Mouse (Mus musculus) midbrain, postnatal 0 days (tissue): ENCODE measurements around the gene Ampd3. TPM values are rescaled to one million over a fixed set of nuclear protein-coding genes. Genes with fewer than 3 reads are reported as not detected.

Experiments
- ATAC-seq: fragments of 200-750 bp; cut with Nextera tagmentation; 2 replicates; pipeline ENCODE4 v1.8.0; 2017; ENCODE audit warnings: moderate number of reproducible peaks, mild to moderate bottlenecking, moderate TSS enrichment, moderate library complexity; ENCODE audit not compliant: low FRiP score
- DNase-seq: peaks from one replicate; pipeline ENCODE4 v3.0.0-alpha.2; 2015; ENCODE audit warnings: low spot score
- H3K27ac ChIP-seq: fragments of 300-500 bp; sonication (generic); 2 replicates; pipeline ENCODE4 v1.5.1; 2014; ENCODE audit warnings: low read depth, mild to moderate bottlenecking, low read length, mixed read lengths
- H3K27me3 ChIP-seq: fragments of 300-500 bp; sonication (generic); 2 replicates; pipeline ENCODE4 v1.6.1; 2014; ENCODE audit warnings: low read length, control low read depth, mixed read lengths; ENCODE audit not compliant: insufficient read depth
- H3K36me3 ChIP-seq: fragments of 300-500 bp; sonication (generic); 2 replicates; pipeline ENCODE4 v1.6.1; 2014; ENCODE audit warnings: low read length, control low read depth, mixed read lengths; ENCODE audit not compliant: insufficient read depth
- H3K4me1 ChIP-seq: fragments of 300-500 bp; sonication (generic); 2 replicates; pipeline ENCODE4 v1.6.1; 2014; ENCODE audit warnings: mild to moderate bottlenecking, control low read depth, antibody characterized with exemption, low read length, mixed read lengths; ENCODE audit not compliant: insufficient read depth
- H3K4me2 ChIP-seq: fragments of 300-500 bp; sonication (generic); 2 replicates; pipeline ENCODE4 v1.6.1; 2014; ENCODE audit warnings: low read depth, mild to moderate bottlenecking, low read length, mixed read lengths; ENCODE audit not compliant: poor library complexity, severe bottlenecking
- H3K4me3 ChIP-seq: fragments of 300-500 bp; sonication (generic); 2 replicates; pipeline ENCODE4 v1.5.1; 2014; ENCODE audit warnings: low read depth, mild to moderate bottlenecking, low read length, moderate library complexity
- H3K9ac ChIP-seq: fragments of 300-500 bp; sonication (generic); replicated peaks from 2 replicates; pipeline ENCODE4 v1.6.1; 2014; ENCODE audit warnings: mild to moderate bottlenecking, low read length, moderate library complexity, mixed read lengths; ENCODE audit not compliant: poor library complexity, severe bottlenecking
- H3K9me3 ChIP-seq: fragments of 300-500 bp; sonication (generic); 2 replicates; pipeline ENCODE4 v1.6.1; 2016; ENCODE audit warnings: low read length, control low read depth
- CTCF ChIP-seq: IDR thresholded peaks from 2 replicates; pipeline ENCODE4 v1.5.1; 2016; ENCODE audit warnings: antibody characterized with exemption, mild to moderate bottlenecking
- WGBS: fragments of 180-500 bp; shearing (Covaris S2); extraction: QIAGEN DNeasy Blood & Tissue Kit; methylation state at CpG from one replicate; pipeline ENCODE4 v1.1.7; 2014; 5-methylcytosine and 5-hydroxymethylcytosine counted together
- polyA plus RNA-seq: library from polyadenylated mRNA; unstranded; fragments of >200 nt; fragmentation: Nextera tagmentation; extraction: Ambion mirVana; gene quantifications from 2 replicates; pipeline ENCODE4 v1.2.1, GENCODE M21; 2015
- total RNA-seq: library from RNA; depleted of rRNA; stranded (reverse); fragments of >200 nt; gene quantifications from 2 replicates; pipeline ENCODE4 v1.2.3, GENCODE M21; 2014

Ampd3 gene
- total and polyA plus RNA-seq, 2 experiments from 2014 or later: 13.2 to 20.6 TPM

DNA sequence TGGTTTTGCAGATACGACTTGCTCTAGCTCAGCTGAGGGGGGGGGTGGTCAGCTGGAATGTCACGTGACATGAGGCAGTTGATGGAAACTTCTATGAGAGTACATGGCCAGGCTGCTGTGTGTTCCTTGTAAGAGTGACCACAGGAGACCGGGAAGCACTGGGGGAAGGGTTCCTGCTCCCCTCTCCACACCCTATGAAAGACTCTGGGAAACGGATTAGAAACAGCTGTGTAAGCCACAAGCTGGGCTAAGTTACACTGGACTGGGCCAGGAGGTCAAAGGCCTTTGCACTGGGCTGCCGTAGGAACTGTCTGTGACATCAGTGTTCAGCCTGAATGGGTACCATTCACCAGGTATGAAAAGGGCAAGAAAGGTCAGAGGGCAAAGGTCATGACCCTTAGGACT lies 14.1 kb upstream of the Ampd3 start:
- H3K4me3 ChIP-seq: no peak overlapping the region
- no peak overlapping the region for H3K27ac ChIP-seq
- ATAC-seq (no peak), DNase-seq (no peak)
- no peak overlapping the region for H3K9ac ChIP-seq
- TF ChIP-seq CTCF: no peak
- no peak overlapping the region for H3K4me2 ChIP-seq
- H3K4me1 ChIP-seq: no peaks in the 10 kb centered on the region
- no peaks in the 10 kb centered on the region for H3K27me3 ChIP-seq
- no peaks in the 10 kb centered on the region for H3K36me3 ChIP-seq
- WGBS: 22% methylated on average over 5 of the region's 5 CpGs
- H3K9me3 ChIP-seq: no peaks in the 10 kb centered on the region

DNA sequence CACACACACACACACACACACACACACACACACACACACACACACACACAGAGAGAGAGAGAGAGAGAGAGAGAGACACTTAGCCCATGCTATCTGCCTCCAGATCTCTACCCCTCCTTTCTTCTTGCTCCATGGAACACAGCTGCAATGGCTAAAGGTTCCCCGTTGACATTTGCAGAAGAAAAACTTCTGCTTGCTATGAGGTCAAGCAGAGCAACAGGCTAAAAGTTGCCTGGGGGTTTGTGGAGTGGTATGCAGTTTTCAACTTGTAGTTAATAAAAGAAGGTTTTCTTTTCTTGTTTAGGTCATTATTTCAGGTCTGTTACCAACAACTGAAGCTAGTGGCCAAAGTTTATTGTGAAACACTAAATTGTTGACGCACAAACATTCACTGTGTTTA lies 11.6 kb upstream of the Ampd3 start:
- Histone ChIP-seq H3K4me2 (no peak overlapping the region), H3K4me3 (no peak overlapping the region), H3K9ac (no peak overlapping the region), H3K27ac (no peak overlapping the region), H3K4me1 (no peaks in the 10 kb centered on the region), H3K36me3 (no peaks in the 10 kb centered on the region), H3K9me3 (no peaks in the 10 kb centered on the region), H3K27me3 (no peaks in the 10 kb centered on the region)
- DNase-seq: no peak
- TF ChIP-seq CTCF: no peak
- no peak for ATAC-seq
- WGBS: 70% methylated on average over 2 of the region's 2 CpGs

DNA sequence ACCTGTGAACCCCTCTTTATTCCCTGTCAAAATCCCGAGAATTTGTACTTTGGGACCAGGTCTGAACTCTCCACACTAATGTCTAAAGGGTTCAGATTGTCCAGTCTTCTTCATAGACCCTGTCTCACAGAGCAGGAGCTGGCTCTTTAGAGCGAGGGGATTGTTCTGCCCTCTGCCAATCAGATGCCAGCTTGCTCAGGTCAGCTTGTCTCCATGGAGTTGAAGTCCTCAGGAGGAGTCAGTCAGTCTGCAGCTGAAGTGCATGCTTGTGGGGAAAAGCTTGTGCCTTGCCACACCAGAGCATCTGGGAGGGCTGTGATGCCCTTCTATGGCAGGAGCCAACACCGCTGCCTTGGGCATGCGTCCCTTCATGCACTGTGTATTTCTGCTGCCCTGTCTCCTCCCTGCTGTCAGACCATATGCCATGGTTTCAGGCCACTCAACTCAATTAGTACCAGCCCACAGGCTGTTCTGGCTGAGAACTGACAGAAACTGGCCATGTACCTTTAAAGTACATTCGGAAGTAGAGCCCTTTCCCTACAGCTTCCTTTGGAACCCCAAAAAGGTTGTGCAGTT lies 5.3 kb upstream of the Ampd3 start:
- ATAC-seq: peak; percentile 23; the same call in 1 of the 2 replicates
- Histone ChIP-seq H3K27me3 (no peaks in the 10 kb centered on the region), H3K4me1 (0 out of 2 replicates have a peak, but pooled peaks cover 2% of the 10 kb centered on the region), H3K36me3 (no peaks in the 10 kb centered on the region), H3K4me2 (no peak overlapping the region), H3K27ac (no peak overlapping the region), H3K9me3 (no peaks in the 10 kb centered on the region), H3K4me3 (no peak overlapping the region), H3K9ac (no peak overlapping the region)
- no peak for TF ChIP-seq CTCF
- DNase-seq: peak; percentile 75
- WGBS: 55% methylated on average over 5 of the region's 5 CpGs

DNA sequence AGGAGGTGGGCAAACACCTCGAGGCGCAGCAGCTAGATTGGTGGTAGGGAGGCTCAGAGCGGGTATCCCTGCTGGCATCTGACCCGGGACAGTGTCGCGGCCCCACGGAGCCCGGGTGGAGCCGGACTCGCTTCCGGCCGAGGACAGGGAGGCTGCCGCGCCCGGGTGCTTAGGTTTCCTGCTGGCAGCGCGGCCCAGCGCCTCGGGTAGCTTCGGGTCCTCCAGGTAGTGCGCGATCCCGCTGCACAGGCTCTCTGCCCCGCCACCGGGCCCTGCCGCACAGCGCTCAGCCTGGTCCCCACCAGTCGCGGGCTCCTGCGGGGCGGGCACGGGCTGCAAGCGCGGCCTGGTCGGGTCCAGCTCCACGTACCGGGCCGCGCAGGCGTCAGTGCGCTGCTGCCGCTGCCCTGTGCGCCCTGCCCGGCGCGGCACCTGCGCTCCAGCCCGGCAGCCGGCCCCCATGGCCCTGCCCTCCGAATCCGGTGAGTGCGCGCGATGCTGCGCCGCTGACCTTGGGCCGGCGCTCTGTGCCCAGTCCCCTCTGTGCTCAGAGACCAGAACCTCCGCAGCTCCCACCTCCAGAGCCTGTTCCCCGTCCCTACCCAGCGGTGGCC lies 552 bp downstream of the Ampd3 start:
- Histone ChIP-seq H3K4me2 (peak overlapping the region; percentile 95), H3K27me3 (no peaks in the 10 kb centered on the region), H3K4me3 (peak overlapping the region; percentile 57), H3K36me3 (no peaks in the 10 kb centered on the region), H3K9me3 (no peaks in the 10 kb centered on the region), H3K27ac (peak overlapping the region; percentile 73), H3K9ac (peak overlapping the region; percentile 87), H3K4me1 (peaks cover 14% of the 10 kb centered on the region; the same call in 1 of the 2 replicates)
- under 1% methylated on average over 55 of the region's 61 CpGs for WGBS
- no peak for DNase-seq
- TF ChIP-seq CTCF: no peak
- ATAC-seq: peak; percentile 74

DNA sequence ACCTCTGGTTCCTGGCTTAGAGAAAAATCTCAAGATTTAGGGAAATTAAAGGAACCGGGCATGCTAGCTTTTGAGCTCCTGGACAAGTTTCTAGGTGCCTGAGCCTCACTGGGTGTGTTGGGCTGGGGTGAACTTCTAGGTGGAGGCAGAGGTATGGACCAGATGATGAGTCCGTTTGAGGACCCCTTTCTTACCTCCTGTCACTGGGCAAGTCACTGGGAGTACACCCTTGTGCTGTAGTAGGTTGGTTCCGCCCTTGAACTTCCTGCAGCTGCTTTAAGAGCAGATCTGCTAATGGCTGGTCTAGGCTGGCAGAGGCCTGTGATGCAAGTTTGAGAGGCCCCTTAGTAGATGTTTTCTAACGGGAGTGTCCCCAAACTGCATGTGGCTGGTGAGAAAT lies 1.1 kb downstream of the Ampd3 start:
- Histone ChIP-seq H3K4me3 (peak overlapping the region; percentile 57), H3K36me3 (no peaks in the 10 kb centered on the region), H3K27ac (peak overlapping the region; percentile 73), H3K4me2 (peak overlapping the region; percentile 95), H3K4me1 (peaks cover 18% of the 10 kb centered on the region), H3K9ac (peak overlapping the region; percentile 87), H3K9me3 (no peaks in the 10 kb centered on the region), H3K27me3 (no peaks in the 10 kb centered on the region)
- no peak for TF ChIP-seq CTCF
- DNase-seq (no peak), ATAC-seq (no peak)
- 48% methylated on average over 4 of the region's 4 CpGs for WGBS

DNA sequence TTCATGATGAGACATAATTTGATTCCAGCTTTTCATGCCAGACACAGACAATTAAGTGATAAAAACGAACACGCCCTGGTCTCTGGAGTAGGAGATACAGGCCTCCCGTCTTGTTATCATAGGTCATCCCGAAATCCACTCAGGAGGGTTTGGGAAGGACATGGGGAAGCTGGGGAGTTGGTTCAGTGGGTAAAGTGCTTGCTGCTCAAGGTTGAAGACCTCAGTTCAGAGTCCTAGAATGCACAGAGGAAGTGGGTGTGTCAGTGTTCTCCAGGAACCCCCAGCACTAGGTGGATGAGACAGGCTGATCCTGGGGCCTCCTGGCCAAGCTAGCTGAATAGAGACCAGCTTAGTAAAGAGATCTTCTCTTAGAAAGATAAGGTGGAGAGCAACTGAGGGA lies 2.9 kb downstream of the Ampd3 start:
- ATAC-seq: no peak
- Histone ChIP-seq H3K9ac (no peak overlapping the region), H3K36me3 (no peaks in the 10 kb centered on the region), H3K4me3 (no peak overlapping the region), H3K4me2 (no peak overlapping the region), H3K9me3 (no peaks in the 10 kb centered on the region), H3K27me3 (no peaks in the 10 kb centered on the region), H3K27ac (no peak overlapping the region), H3K4me1 (peaks cover 21% of the 10 kb centered on the region)
- WGBS: 89% methylated on average over 4 of the region's 4 CpGs
- DNase-seq: no peak
- TF ChIP-seq CTCF: no peak
